Mouse (Mus musculus) CH12.LX (cell line): Measurements from ENCODE around the gene Rora. TPM values are rescaled to one million over a fixed set of nuclear protein-coding genes. Genes with fewer than 3 reads are reported as not detected.

Experiments used
- DNase-seq: peaks from one replicate; pipeline ENCODE4 v3.0.0-alpha.2; 2013; ENCODE audit errors: extremely low read depth
- H3K27ac ChIP-seq: 2 replicates; pipeline ENCODE4 v1.5.1; 2012; ENCODE audit warnings: low read depth, mild to moderate bottlenecking, control low read depth, moderate library complexity; ENCODE audit not compliant: insufficient read depth
- H3K27me3 ChIP-seq: replicated peaks from 2 replicates; pipeline ENCODE3; 2012; ENCODE audit warnings: inconsistent platforms
- H3K36me3 ChIP-seq, 2 experiments: replicated peaks in 1 of 2; 2 replicates each; pipeline versions ENCODE3 to v1.6.1; 2012; ENCODE audit warnings: inconsistent platforms in 1 of 2, low read length in 1 of 2, mild to moderate bottlenecking in 1 of 2, mixed read lengths in 1 of 2, moderate library complexity in 1 of 2; ENCODE audit not compliant: control insufficient read depth in 1 of 2, insufficient read depth in 1 of 2
- H3K4me1 ChIP-seq, 2 experiments: 2 replicates each; pipeline ENCODE4 v1.6.1; 2012; ENCODE audit warnings: inconsistent platforms in 1 of 2, moderate library complexity in 1 of 2; ENCODE audit not compliant: insufficient read depth in 2 of 2, control insufficient read depth in 1 of 2
- H3K4me2 ChIP-seq: 2 replicates; pipeline ENCODE4 v1.6.1; 2012; ENCODE audit warnings: low read depth, mild to moderate bottlenecking, control low read depth; ENCODE audit not compliant: poor library complexity, insufficient read depth, severe bottlenecking
- H3K4me3 ChIP-seq, 3 experiments: fragments of 150-350 bp in 1 of 3; sonication (generic) in 1 of 3; replicated peaks in 1 of 3; 2 replicates each; pipeline versions ENCODE3 to v1.5.1; 2011 to 2012; ENCODE audit warnings: low read depth in 2 of 3, low read length in 2 of 3, mild to moderate bottlenecking in 2 of 3, moderate library complexity in 2 of 3, control low read depth in 1 of 3, improper control_type of control experiment in 1 of 3, inconsistent platforms in 1 of 3, mixed read lengths in 1 of 3; ENCODE audit not compliant: poor library complexity in 1 of 3
- H3K79me2 ChIP-seq: replicated peaks from 2 replicates; pipeline ENCODE4 v1.6.1; 2012; ENCODE audit warnings: mild to moderate bottlenecking, moderate library complexity; ENCODE audit not compliant: control insufficient read depth, poor library complexity, insufficient read depth, severe bottlenecking; ENCODE audit errors: extremely low read depth
- H3K9ac ChIP-seq: 2 replicates; pipeline ENCODE4 v1.6.1; 2012; ENCODE audit warnings: low read depth, mild to moderate bottlenecking, control low read depth, moderate library complexity; ENCODE audit not compliant: insufficient read depth
- H3K9me3 ChIP-seq: replicated peaks from 2 replicates; pipeline ENCODE3; 2012; ENCODE audit warnings: low read length, inconsistent platforms, mixed read lengths
- BHLHE40 ChIP-seq: IDR thresholded peaks from 2 replicates; pipeline ENCODE4 v1.6.1; 2011; ENCODE audit warnings: mild to moderate bottlenecking, low read depth, low read length, improper control_type of control experiment
- CTCF ChIP-seq, 2 experiments: IDR thresholded peaks in 1 of 2; conservative IDR thresholded peaks in 1 of 2; 2 replicates each; pipeline ENCODE4 v1.5.1; 2011 to 2012; ENCODE audit warnings: low read depth in 2 of 2, low read length in 2 of 2, improper control_type of control experiment in 1 of 2, inconsistent platforms in 1 of 2, mild to moderate bottlenecking in 1 of 2, moderate library complexity in 1 of 2
- E2F4 ChIP-seq: IDR thresholded peaks from 2 replicates; pipeline ENCODE4 v1.6.1; 2011; ENCODE audit warnings: low read depth, low read length, improper control_type of control experiment; ENCODE audit not compliant: insufficient replicate concordance
- HCFC1 ChIP-seq: IDR thresholded peaks from 2 replicates; pipeline ENCODE4 v1.6.1; 2012; ENCODE audit warnings: low read depth, mild to moderate bottlenecking, inconsistent platforms, low read length, improper control_type of control experiment
- IRF4 ChIP-seq: IDR thresholded peaks from 2 replicates; pipeline ENCODE4 v1.6.1; 2014; ENCODE audit warnings: low read depth, mild to moderate bottlenecking, inconsistent platforms, low read length, improper control_type of control experiment
- JUN ChIP-seq: IDR thresholded peaks from 2 replicates; pipeline ENCODE4 v1.6.1; 2011; ENCODE audit warnings: low read depth, mild to moderate bottlenecking, low read length, improper control_type of control experiment, moderate library complexity; ENCODE audit not compliant: insufficient read depth
- JUND ChIP-seq: conservative IDR thresholded peaks from 2 replicates; pipeline ENCODE4 v1.6.1; 2011; ENCODE audit warnings: low read depth, low read length, improper control_type of control experiment
- MAX ChIP-seq: IDR thresholded peaks from 2 replicates; pipeline ENCODE4 v1.6.1; 2011; ENCODE audit warnings: low read length, improper control_type of control experiment
- MAZ ChIP-seq: IDR thresholded peaks from 2 replicates; pipeline ENCODE4 v1.6.1; 2012; ENCODE audit warnings: low read depth, mild to moderate bottlenecking, inconsistent platforms, low read length, improper control_type of control experiment, moderate library complexity
- MEF2A ChIP-seq: IDR thresholded peaks from 2 replicates; pipeline ENCODE4 v1.6.1; 2014; ENCODE audit warnings: low read depth, mild to moderate bottlenecking, inconsistent platforms, low read length, improper control_type of control experiment, borderline replicate concordance
- MYC ChIP-seq: IDR thresholded peaks from 2 replicates; pipeline ENCODE4 v1.6.1; 2011; ENCODE audit warnings: low read depth, mild to moderate bottlenecking, improper control_type of control experiment, low read length
- NELFE ChIP-seq: IDR thresholded peaks from 2 replicates; pipeline ENCODE4 v1.6.1; 2011; ENCODE audit warnings: low read depth, low read length, improper control_type of control experiment
- NRF1 ChIP-seq: IDR thresholded peaks from 2 replicates; pipeline ENCODE4 v1.6.1; 2014; ENCODE audit warnings: low read depth, mild to moderate bottlenecking, inconsistent platforms, low read length, improper control_type of control experiment, moderate library complexity
- PAX5 ChIP-seq: IDR thresholded peaks from 2 replicates; pipeline ENCODE4 v1.6.1; 2012; ENCODE audit warnings: low read length, inconsistent platforms, mixed read lengths
- POLR2A ChIP-seq: IDR thresholded peaks from 2 replicates; pipeline ENCODE4 v1.6.1; 2011; ENCODE audit warnings: low read depth, mild to moderate bottlenecking, improper control_type of control experiment, low read length
- SMC3 ChIP-seq: IDR thresholded peaks from 2 replicates; pipeline ENCODE4 v1.6.1; 2011; ENCODE audit warnings: low read depth, low read length, improper control_type of control experiment
- TBP ChIP-seq: conservative IDR thresholded peaks from 2 replicates; pipeline ENCODE4 v1.6.1; 2011; ENCODE audit warnings: low read depth, low read length, improper control_type of control experiment
- TCF12 ChIP-seq: IDR thresholded peaks from 2 replicates; pipeline ENCODE4 v1.6.1; 2014; ENCODE audit warnings: low read depth, mild to moderate bottlenecking, inconsistent platforms, low read length, improper control_type of control experiment
- UBTF ChIP-seq: IDR thresholded peaks from 2 replicates; pipeline ENCODE4 v1.6.1; 2012; ENCODE audit warnings: low read depth, mild to moderate bottlenecking, inconsistent platforms, low read length, improper control_type of control experiment, moderate library complexity
- USF1 ChIP-seq: IDR thresholded peaks from 2 replicates; pipeline ENCODE4 v1.6.1; 2014; ENCODE audit warnings: low read depth, mild to moderate bottlenecking, inconsistent platforms, low read length, improper control_type of control experiment
- ZC3H11A ChIP-seq: IDR thresholded peaks from 2 replicates; pipeline ENCODE4 v1.6.1; 2012; ENCODE audit warnings: low read depth, mild to moderate bottlenecking, inconsistent platforms, low read length, improper control_type of control experiment
- ZMIZ1 ChIP-seq: IDR thresholded peaks from 2 replicates; pipeline ENCODE4 v1.6.1; 2012; ENCODE audit warnings: low read depth, mild to moderate bottlenecking, inconsistent platforms, low read length, improper control_type of control experiment
- dilution Hi-C: fragments of 300-500 bp; cut with MboI; formaldehyde crosslinking; loops from 2 replicates; pipeline ENCODE4 v1.14.3; 2020; ENCODE audit warnings: low sequenced_read_pairs; ENCODE audit not compliant: extremely low pct_unique_long_range_greater_than_20kb, extremely low pct_ligation_motif_present
- in situ Hi-C: fragments of 300-500 bp; cut with MboI; formaldehyde crosslinking; loops from 3 replicates; pipeline ENCODE4 v1.14.3; 2019; ENCODE audit warnings: low sequenced_read_pairs, low pct_ligation_motif_present, low pct_unique_long_range_greater_than_20kb, mixed read lengths
- polyA plus RNA-seq: library from polyadenylated mRNA; unstranded; fragments of >175 nt; gene quantifications from 2 replicates; pipeline ENCODE4 v1.2.1, GENCODE M21; 2012; ENCODE audit warnings: low read depth; ENCODE audit not compliant: insufficient read length
- total RNA-seq, 2 experiments: library from RNA; depleted of rRNA; stranded (reverse); fragments of 300-350 nt in 1 of 2; fragments of >200 nt in 1 of 2; gene quantifications; 2 replicates each; pipeline ENCODE4 v1.2.3; 2012 to 2014

Rora gene
- total and polyA plus RNA-seq, 3 experiments = 0.36 to 0.66 (median 0.64) TPM

DNA sequence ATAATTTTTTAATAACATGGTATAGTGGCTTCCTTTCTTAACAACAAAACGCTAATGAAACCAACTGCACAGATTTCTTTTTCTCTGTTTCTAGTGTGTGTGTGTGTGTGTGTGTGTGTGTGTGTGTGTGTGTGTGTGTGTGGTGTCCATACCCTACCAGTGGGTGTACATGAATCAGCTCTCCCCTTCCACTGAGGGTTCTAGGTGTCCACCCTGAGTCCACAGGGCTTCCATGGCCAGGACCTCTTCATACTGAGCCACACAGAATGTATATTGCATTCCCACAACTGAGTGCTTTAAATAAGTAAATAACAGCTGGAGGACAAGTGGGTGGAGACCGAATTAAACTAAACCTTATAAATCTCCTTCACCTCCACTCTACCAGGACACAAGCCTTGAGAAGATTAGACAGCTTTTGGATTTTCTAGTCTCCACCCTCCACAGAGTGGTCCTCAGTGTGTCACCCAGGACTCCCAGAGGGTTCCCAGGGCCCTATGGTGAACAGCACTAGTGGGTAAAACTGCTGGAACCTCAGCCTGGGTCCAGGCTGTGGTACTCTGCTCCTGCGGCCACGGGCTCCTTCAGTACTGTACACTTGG is 649.9 kb downstream of the Rora start:
- H3K4me3 ChIP-seq = no peak overlapping the region
- peaks cover 3 to 50% of the 10 kb centered on the region in 2 experiments; a peak in 3 of 4 replicates for H3K4me1 ChIP-seq

GRCm38 (mm10) chr9:69303962-69304361 is 650.4 kb downstream of the Rora start:
- no peaks in the 10 kb centered on the region for H3K79me2 ChIP-seq
- no peak overlapping the region for H3K27ac ChIP-seq
- in situ Hi-C loops (no loop called here), dilution Hi-C loops (no loop called here)
- peaks cover 3 to 49% of the 10 kb centered on the region in 2 experiments; a peak in 3 of 4 replicates for H3K4me1 ChIP-seq
- no peaks in the 10 kb centered on the region for H3K9me3 ChIP-seq
- DNase-seq = no peak
- H3K36me3 ChIP-seq = no peaks in the 10 kb centered on the region
- H3K4me3 ChIP-seq = no peak overlapping the region
- H3K27me3 ChIP-seq = no peaks in the 10 kb centered on the region
- no peak overlapping the region for H3K4me2 ChIP-seq
- TF ChIP-seq SMC3 (no peak), HCFC1 (no peak), E2F4 (no peak), CTCF (conservative IDR thresholded peaks at IDR 0.05 in 1 of 2, IDR thresholded peaks at IDR 0.05 in 1 of 2; ENCODE audit: low read depth in 2 of 2, low read length in 2 of 2) (no peak), ZMIZ1 (no peak), NRF1 (no peak), TCF12 (no peak), JUN (no peak), UBTF (no peak), NELFE (no peak), MAZ (no peak), USF1 (no peak), ZC3H11A (no peak), MAX (no peak)
- no peak overlapping the region for H3K9ac ChIP-seq

More for the DNA sequence above, 649.9 kb downstream of the Rora start:
- dilution Hi-C loops (no loop called here), in situ Hi-C loops (no loop called here)
- no peaks in the 10 kb centered on the region for H3K27me3 ChIP-seq
- H3K9ac ChIP-seq = no peak overlapping the region
- H3K9me3 ChIP-seq = no peaks in the 10 kb centered on the region
- no peaks in the 10 kb centered on the region for H3K36me3 ChIP-seq
- TF ChIP-seq MAX (no peak), BHLHE40 (no peak), SMC3 (no peak), TBP (no peak), IRF4 (no peak), MEF2A (no peak), NELFE (no peak), MYC (no peak), POLR2A (no peak), UBTF (no peak), PAX5 (no peak), JUND (no peak), E2F4 (no peak)
- H3K4me2 ChIP-seq = no peak overlapping the region
- H3K79me2 ChIP-seq = no peaks in the 10 kb centered on the region
- no peak overlapping the region for H3K27ac ChIP-seq
- no peak for DNase-seq
